ENCODE assay signal across 8 mouse cellular contexts in the genomic region with DNA sequence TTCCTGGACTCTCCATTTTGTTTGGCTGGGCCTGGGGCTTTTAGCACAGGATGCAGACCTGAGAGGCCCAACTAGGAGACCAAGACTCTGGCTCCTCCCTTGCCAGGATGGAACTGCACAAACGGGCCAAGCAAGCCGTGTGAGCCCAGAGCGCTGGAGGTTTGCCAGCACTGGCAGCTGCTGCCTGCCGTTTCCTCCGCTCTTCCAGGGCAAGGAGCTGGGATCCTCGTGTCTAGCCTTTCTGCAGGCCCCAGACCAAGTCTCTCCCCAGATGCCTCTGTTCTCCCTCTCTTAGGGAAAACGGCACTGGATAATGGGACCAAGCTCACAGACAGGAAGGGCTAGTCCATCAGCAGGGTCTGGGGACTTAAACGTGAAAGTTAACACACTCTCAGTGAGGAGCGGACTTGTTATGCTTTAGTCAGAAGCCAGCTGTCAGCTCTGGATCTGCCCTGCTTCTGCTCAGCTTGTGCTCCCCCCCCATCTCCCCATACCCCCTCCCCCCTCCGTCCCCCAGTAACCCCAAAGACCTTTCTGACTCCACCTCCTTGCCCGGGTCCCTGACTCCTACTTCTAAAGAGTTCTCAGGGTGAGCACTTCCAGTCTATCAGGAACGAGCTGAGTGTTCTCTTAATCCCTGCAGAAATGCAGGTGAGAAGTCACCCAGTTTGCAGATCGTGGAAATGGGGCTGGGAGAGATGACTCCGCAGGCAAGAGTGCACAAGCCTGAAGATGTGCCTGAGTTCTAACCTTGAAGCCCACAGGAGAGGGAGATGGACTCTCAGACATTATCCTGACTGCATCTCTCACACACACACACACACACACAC. TPM values are rescaled to one million over a fixed set of nuclear protein-coding genes. Genes with fewer than 3 reads are reported as not detected.
DNase-seq lines count a peak whose midpoint lies in the region; ATAC-seq and TF ChIP-seq lines count a peak whose summit lies in the region.

No protein-coding gene starts in this region.

- no peak overlapping the region for H3K4me3 ChIP-seq in forebrain, embryonic 16.5 days (replicated peaks; ENCODE audit: low read length)
- H3K4me3 ChIP-seq in liver, postnatal 0 days (ENCODE audit: low read depth, low read length): no peak overlapping the region

- intact Hi-C loops in heart, postnatal 14 days (cut with DNase I): loop anchor here (2.0 kb wide), 1 partner anchor 17 kb away; no protein-coding TSS in a partner anchor

- WGBS in forebrain, embryonic 16.5 days: 8% methylated on average over 14 of the region's 14 CpGs
- WGBS in liver, postnatal 0 days (ENCODE audit: insufficient replicate concordance): 38% methylated on average over 14 of the region's 14 CpGs

- H3K27me3 ChIP-seq in forebrain, embryonic 16.5 days (replicated peaks; ENCODE audit: control insufficient read depth, insufficient read depth, low read length): no peaks in the 10 kb centered on the region
- no peaks in the 10 kb centered on the region for H3K27me3 ChIP-seq in liver, postnatal 0 days (ENCODE audit: insufficient read depth, low read length)

- no peak for TF ChIP-seq EP300 in liver, postnatal 0 days (IDR thresholded peaks at IDR 0.05; ENCODE audit: low read depth)

- ATAC-seq in CD4-positive, CD25-positive, alpha-beta regulatory T cell, adult 4 months: peak; percentile 79
- peak; percentile 92 for ATAC-seq in forebrain, embryonic 16.5 days
- ATAC-seq in liver, postnatal 0 days: no peak
- ATAC-seq in granulocyte monocyte progenitor cell, adult 5-6 weeks (replicated peaks; ENCODE audit: poor library complexity, severe bottlenecking): no peak

- no peaks in the 10 kb centered on the region for H3K36me3 ChIP-seq in forebrain, embryonic 16.5 days (ENCODE audit: control insufficient read depth, insufficient read depth)
- peaks cover 4% of the 10 kb centered on the region; the same call in 1 of the 2 replicates for H3K36me3 ChIP-seq in liver, postnatal 0 days (replicated peaks; ENCODE audit: insufficient read depth, low read length)

- peak; percentile 96 for DNase-seq in brain, embryonic 14.5 days (ENCODE audit: low read depth)
- peak; percentile 86 to 89 for DNase-seq in heart, postnatal 14 days
- peak; percentile 77 to 90 for DNase-seq in kidney, postnatal 36 days
- DNase-seq in liver, postnatal 0 days: peak; percentile 42
- DNase-seq in ovary, postnatal 36 days (ENCODE audit: low spot score): peak; percentile 82

- TF ChIP-seq CTCF in brain, embryonic 14.5 days (IDR thresholded peaks at IDR 0.05; ENCODE audit: borderline replicate concordance, extremely low read depth, insufficient read depth, insufficient read length): no peak
- TF ChIP-seq CTCF in liver, postnatal 0 days (IDR thresholded peaks at IDR 0.05; ENCODE audit: low read depth): no peak

- H3K27ac ChIP-seq in forebrain, embryonic 16.5 days (ENCODE audit: low read length): peak overlapping the region; percentile 70
- peak overlapping the region; percentile 62 for H3K27ac ChIP-seq in liver, postnatal 0 days (ENCODE audit: low read depth)

- H3K4me1 ChIP-seq in forebrain, embryonic 16.5 days (replicated peaks; ENCODE audit: control insufficient read depth, insufficient read depth, low read length): peaks cover 29% of the 10 kb centered on the region
- H3K4me1 ChIP-seq in liver, postnatal 0 days (ENCODE audit: insufficient read depth): peaks cover 19% of the 10 kb centered on the region

- TF ChIP-seq POLR2A in brain, embryonic 14.5 days (IDR thresholded peaks at IDR 0.05; ENCODE audit: borderline replicate concordance, extremely low read depth, insufficient read depth, insufficient read length, poor library complexity, severe bottlenecking): no peak

- peak overlapping the region; percentile 0; the same call in 1 of the 2 replicates for H3K9ac ChIP-seq in forebrain, embryonic 16.5 days (replicated peaks; ENCODE audit: low read depth, low read length)
- H3K9ac ChIP-seq in liver, postnatal 0 days (replicated peaks): no peak overlapping the region

- no peaks in the 10 kb centered on the region for H3K9me3 ChIP-seq in forebrain, embryonic 16.5 days (ENCODE audit: control insufficient read depth, low read length)
- H3K9me3 ChIP-seq in liver, postnatal 0 days (ENCODE audit: low read length): no peaks in the 10 kb centered on the region

- H3K4me2 ChIP-seq in forebrain, embryonic 16.5 days (ENCODE audit: low read length): no peak overlapping the region
- no peak overlapping the region for H3K4me2 ChIP-seq in liver, postnatal 0 days (ENCODE audit: low read depth, low read length)

RNA-seq across cellular contexts. Expression of gene Tex2, which starts 45.0 kb away (rescaled TPM):
- polyA plus RNA-seq in CD4-positive, CD25-positive, alpha-beta regulatory T cell, adult 4 months (2017; shearing (Covaris generic)): 10 to 100 TPM; 27.1 to 28.7 TPM
- 18.8 and 34.6 TPM in 2 replicates for polyA plus RNA-seq in brain, embryonic 14.5 days (2012; rRNA removed)
- 16.3 and 20.3 TPM in 2 replicates for polyA plus RNA-seq in forebrain, embryonic 16.5 days (2015; fragmentation: Nextera tagmentation; extraction: Ambion mirVana)
- 10 to 100 TPM; 38.2 to 39.2 TPM for total RNA-seq in heart, postnatal 14 days (2021)
- polyA plus RNA-seq in liver, postnatal 0 days (2015; fragmentation: Nextera tagmentation; extraction: Ambion mirVana): 9.9 and 11.3 TPM in 2 replicates
- 73.6 and 80.2 TPM in 2 replicates for total RNA-seq in granulocyte monocyte progenitor cell, adult 5-6 weeks (2014; fragmentation: Nextera tagmentation)
- 77.5 and 84.3 TPM in 2 replicates for total RNA-seq in granulocyte monocyte progenitor cell, adult 5-6 weeks (2017)

Comparison
In these comparisons a context has a peak if more than half of its experiments do, and no peak if none do; other contexts are left out.
1. ATAC-seq: peak in CD4-positive, CD25-positive, alpha-beta regulatory T cell, adult 4 months (single experiment) and forebrain, embryonic 16.5 days (single experiment); none in liver, postnatal 0 days (single experiment) and granulocyte monocyte progenitor cell, adult 5-6 weeks (single experiment).
2. DNase-seq: peak in every context shown above with its lines; median percentile 96 in brain, embryonic 14.5 days; 88 in heart, postnatal 14 days; 84 in kidney, postnatal 36 days; 82 in ovary, postnatal 36 days; 42 in liver, postnatal 0 days.